Mouse (Mus musculus) cerebellum, adult 2 months (tissue): ENCODE measurements around the gene Gm10234.

Source experiments
- CTCF ChIP-seq: fragments of 200-500 bp; IDR thresholded peaks from 2 replicates; pipeline ENCODE4 v1.5.1; 2011; ENCODE audit warnings: low read depth, mild to moderate bottlenecking, control low read depth, low read length, moderate library complexity, borderline replicate concordance; ENCODE audit not compliant: insufficient read depth
- POLR2A ChIP-seq: fragments of 200-500 bp; IDR thresholded peaks from 2 replicates; pipeline ENCODE4 v1.6.1; 2011; ENCODE audit warnings: low read length, control low read depth, borderline replicate concordance; ENCODE audit not compliant: insufficient read depth

GRCm38 (mm10) chr6:95321812-95322211, at the start of gene Gm10234:
- no peak for TF ChIP-seq CTCF
- TF ChIP-seq POLR2A: no peak
